Mouse (Mus musculus) cerebellum, postnatal 10 days (tissue): Measurements from ENCODE around the gene Cldn34d.
A peak's percentile ranks its signal among the peaks of the same experiment; 100 is the strongest.

Experiments
- DNase-seq, 2 experiments: peaks; one replicate each; pipeline ENCODE4 v3.0.0; 2021; ENCODE audit warnings: mixed read lengths in 2 of 2

The Cldn34d gene

DNA sequence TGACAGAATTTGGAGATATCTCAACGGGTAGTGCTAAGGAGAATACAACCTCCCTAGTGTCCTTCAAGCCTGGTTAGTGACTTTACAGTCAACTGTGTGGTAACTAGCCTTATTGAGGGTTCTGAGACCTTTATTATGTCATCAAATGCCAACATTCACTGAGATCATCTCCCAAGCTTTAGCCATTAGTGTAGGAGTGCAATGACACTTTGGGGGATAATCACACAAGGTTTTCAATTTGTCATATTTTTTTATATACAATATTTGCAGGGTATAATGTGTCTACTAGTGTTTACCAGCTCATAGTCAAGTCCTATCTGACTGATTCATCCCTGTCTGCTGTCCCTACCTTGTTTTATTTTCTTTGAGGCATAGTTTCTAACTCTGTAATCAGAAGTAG lies at the start of gene Cldn34d:
TSS of gene Cldn34d (minus strand) at position 101 of the 400 bp plus-strand sequence.
- DNase-seq, result no peak

GRCm38 (mm10) chrX:76598459-76599206 lies 4.1 kb downstream of the Cldn34d start:
- peak; percentile 20 to 41 for DNase-seq
